Mouse (Mus musculus): ENCODE data around the gene Rufy4. TPM values are rescaled to one million over a fixed set of nuclear protein-coding genes. Genes with fewer than 3 reads are reported as not detected.

The Rufy4 gene
- total RNA-seq, 2 experiments from 2014 or later: 0.09 to 0.11 TPM

- DNase-seq (ENCODE audit: low spot score): peak; percentile 53
These were observed 19.7 kb upstream of the Rufy4 start for GRCm38 (mm10) chr1:74105660-74106059.

GRCm38 (mm10) chr1:74106214-74106613 lies 19.1 kb upstream of the Rufy4 start:
- no peak for DNase-seq (ENCODE audit: low spot score)

- no peak for DNase-seq (ENCODE audit: low spot score)
These were observed 17.3 kb upstream of the Rufy4 start for GRCm38 (mm10) chr1:74107931-74108618.

- DNase-seq (ENCODE audit: low spot score): no peak
These were observed 15.7 kb upstream of the Rufy4 start for GRCm38 (mm10) chr1:74109670-74110069.

- DNase-seq (ENCODE audit: low spot score): no peak
These were observed 14.2 kb upstream of the Rufy4 start for GRCm38 (mm10) chr1:74110932-74111695.

GRCm38 (mm10) chr1:74111696-74112030 lies 13.7 kb upstream of the Rufy4 start:
- DNase-seq (ENCODE audit: low spot score): no peak

- DNase-seq (ENCODE audit: low spot score): no peak
These were observed 12.3 kb upstream of the Rufy4 start for GRCm38 (mm10) chr1:74113071-74113470.

GRCm38 (mm10) chr1:74117876-74118275 lies 7.5 kb upstream of the Rufy4 start:
- DNase-seq (ENCODE audit: low spot score): no peak

GRCm38 (mm10) chr1:74119115-74119514 lies 6.2 kb upstream of the Rufy4 start:
- peak; percentile 42 for DNase-seq (ENCODE audit: low spot score)

GRCm38 (mm10) chr1:74121138-74121537 lies 4.2 kb upstream of the Rufy4 start:
- DNase-seq (ENCODE audit: low spot score): no peak

- no peak for DNase-seq (ENCODE audit: low spot score)
These were observed 3.3 kb upstream of the Rufy4 start for GRCm38 (mm10) chr1:74121821-74122576.

- DNase-seq (ENCODE audit: low spot score): no peak
These were observed 2.1 kb upstream of the Rufy4 start for GRCm38 (mm10) chr1:74123215-74123614.

- DNase-seq (ENCODE audit: low spot score): no peak
These were observed 1.0 kb upstream of the Rufy4 start, which contains the start of gene Tns1 for GRCm38 (mm10) chr1:74124021-74124981. Tns1 (minus strand) TSS chr1:74124449.

- no peak for DNase-seq (ENCODE audit: low spot score)
These were observed 5.7 kb downstream of the Rufy4 start for GRCm38 (mm10) chr1:74130883-74131659.

GRCm38 (mm10) chr1:74132011-74132410 lies 6.7 kb downstream of the Rufy4 start:
- DNase-seq (ENCODE audit: low spot score): no peak

GRCm38 (mm10) chr1:74133954-74134353 lies 8.6 kb downstream of the Rufy4 start:
- DNase-seq (ENCODE audit: low spot score): no peak

GRCm38 (mm10) chr1:74135326-74135950 lies 10.1 kb downstream of the Rufy4 start:
- DNase-seq (ENCODE audit: low spot score): no peak

- no peak for DNase-seq (ENCODE audit: low spot score)
These were observed 14.1 kb downstream of the Rufy4 start for GRCm38 (mm10) chr1:74139415-74139814.

- DNase-seq (ENCODE audit: low spot score): no peak
These were observed 16.4 kb downstream of the Rufy4 start for GRCm38 (mm10) chr1:74141781-74142180.
